Mouse (Mus musculus): ENCODE results near the gene Gng12. TPM values are rescaled to one million over a fixed set of nuclear protein-coding genes. Genes with fewer than 3 reads are reported as not detected.

Gene Gng12
- polyA plus RNA-seq, 1 experiment from 2014 or later, result 36.9 TPM

- Histone ChIP-seq H3K9ac (ENCODE audit: low read depth, low read length) (no peak overlapping the region), H3K36me3 (ENCODE audit: control insufficient read depth, insufficient read depth) (no peaks in the 10 kb centered on the region), H3K4me2 (ENCODE audit: low read depth, low read length) (no peak overlapping the region), H3K4me3 (ENCODE audit: low read depth, low read length) (no peak overlapping the region), H3K27ac (ENCODE audit: low read length) (0 out of 2 replicates have a peak overlapping the region, but pooled peaks have one; percentile 10), H3K27me3 (ENCODE audit: control insufficient read depth, insufficient read depth, low read depth, low read length) (no peaks in the 10 kb centered on the region), H3K9me3 (replicated peaks; ENCODE audit: control insufficient read depth, low read length) (no peaks in the 10 kb centered on the region), H3K4me1 (ENCODE audit: control insufficient read depth, low read depth, low read length) (peaks cover 38% of the 10 kb centered on the region)
- ATAC-seq (ENCODE audit: low read depth), result peak; percentile 59
- 37% methylated on average over 4 of the region's 4 CpGs for WGBS (ENCODE audit: insufficient replicate concordance)
These were observed 79.3 kb downstream of the Gng12 start for GRCm38 (mm10) chr6:66975522-66975921.

DNA sequence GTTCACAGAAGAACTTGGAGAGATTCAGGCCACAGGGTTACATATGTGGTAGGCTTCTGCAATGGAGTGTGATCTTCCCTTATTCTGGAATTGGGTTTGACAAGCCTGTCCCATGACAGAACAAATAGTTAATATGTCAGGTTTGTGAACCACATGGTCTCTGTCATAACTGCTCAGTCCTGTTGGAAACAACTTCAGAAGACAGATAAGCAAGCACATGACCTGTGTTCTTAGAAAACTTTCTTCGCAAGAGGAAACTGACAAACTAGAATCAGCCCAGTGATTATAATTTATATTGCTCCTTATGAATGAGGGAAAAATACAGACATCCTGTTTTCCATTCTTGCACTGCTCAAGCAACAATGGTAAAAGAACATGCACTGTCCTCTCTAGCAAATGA, 83.0 kb downstream of the Gng12 start:
- ATAC-seq (ENCODE audit: low read depth), result 0 out of 2 replicates have a peak, but pooled peaks have one; percentile 30

DNA sequence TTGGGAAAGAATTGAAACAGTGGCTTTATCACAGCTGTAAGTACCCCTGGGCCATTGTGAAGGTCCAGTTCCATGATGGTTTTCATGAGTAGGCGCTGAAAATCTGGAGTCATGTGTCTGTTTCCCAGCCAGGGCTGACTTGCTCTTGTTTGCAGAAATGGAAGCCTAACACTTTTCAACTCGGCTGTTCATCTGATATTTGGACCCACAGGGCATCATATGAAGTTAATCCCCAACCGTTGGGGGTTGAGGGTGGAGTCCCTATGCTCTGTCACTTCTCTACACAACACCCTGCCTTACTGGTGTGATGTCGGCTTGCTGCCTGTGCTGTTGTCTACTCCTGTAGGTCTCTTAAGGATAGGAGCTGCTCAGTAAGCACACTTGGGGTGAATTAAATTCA, 83.8 kb downstream of the Gng12 start:
- H3K4me1 ChIP-seq (ENCODE audit: control insufficient read depth, low read depth, low read length), result peaks cover 32% of the 10 kb centered on the region
- H3K4me2 ChIP-seq (ENCODE audit: low read depth, low read length), result no peak overlapping the region
- no peaks in the 10 kb centered on the region for H3K9me3 ChIP-seq (replicated peaks; ENCODE audit: control insufficient read depth, low read length)
- no peak overlapping the region for H3K27ac ChIP-seq (ENCODE audit: low read length)
- no peak overlapping the region for H3K4me3 ChIP-seq (ENCODE audit: low read depth, low read length)
- WGBS (ENCODE audit: insufficient replicate concordance), result 46% methylated on average over 4 of the region's 4 CpGs
- H3K36me3 ChIP-seq (ENCODE audit: control insufficient read depth, insufficient read depth), result no peaks in the 10 kb centered on the region
- no peak for ATAC-seq (ENCODE audit: low read depth)
- no peaks in the 10 kb centered on the region for H3K27me3 ChIP-seq (ENCODE audit: control insufficient read depth, insufficient read depth, low read depth, low read length)
- H3K9ac ChIP-seq (ENCODE audit: low read depth, low read length), result no peak overlapping the region

More for the DNA sequence above, 83.0 kb downstream of the Gng12 start:
- H3K4me3 ChIP-seq (ENCODE audit: low read depth, low read length), result no peak overlapping the region
- no peak overlapping the region for H3K9ac ChIP-seq (ENCODE audit: low read depth, low read length)
- H3K27ac ChIP-seq (ENCODE audit: low read length), result no peak overlapping the region
- H3K4me2 ChIP-seq (ENCODE audit: low read depth, low read length), result no peak overlapping the region
- no peaks in the 10 kb centered on the region for H3K36me3 ChIP-seq (ENCODE audit: control insufficient read depth, insufficient read depth)
- 21% methylated on average over 1 of the region's 1 CpGs for WGBS (ENCODE audit: insufficient replicate concordance)
- H3K4me1 ChIP-seq (ENCODE audit: control insufficient read depth, low read depth, low read length), result peaks cover 30% of the 10 kb centered on the region
- no peaks in the 10 kb centered on the region for H3K27me3 ChIP-seq (ENCODE audit: control insufficient read depth, insufficient read depth, low read depth, low read length)
- no peaks in the 10 kb centered on the region for H3K9me3 ChIP-seq (replicated peaks; ENCODE audit: control insufficient read depth, low read length)

GRCm38 (mm10) chr6:66981366-66981765, 85.2 kb downstream of the Gng12 start:
- H3K27me3 ChIP-seq (ENCODE audit: control insufficient read depth, insufficient read depth, low read depth, low read length), result no peaks in the 10 kb centered on the region
- no peak overlapping the region for H3K4me2 ChIP-seq (ENCODE audit: low read depth, low read length)
- H3K36me3 ChIP-seq (ENCODE audit: control insufficient read depth, insufficient read depth), result no peaks in the 10 kb centered on the region
- peaks cover 20% of the 10 kb centered on the region for H3K4me1 ChIP-seq (ENCODE audit: control insufficient read depth, low read depth, low read length)
- no peak overlapping the region for H3K9ac ChIP-seq (ENCODE audit: low read depth, low read length)
- ATAC-seq (ENCODE audit: low read depth), result no peak
- 74% methylated on average over 3 of the region's 3 CpGs for WGBS (ENCODE audit: insufficient replicate concordance)
- H3K27ac ChIP-seq (ENCODE audit: low read length), result no peak overlapping the region
- H3K4me3 ChIP-seq (ENCODE audit: low read depth, low read length), result no peak overlapping the region
- no peaks in the 10 kb centered on the region for H3K9me3 ChIP-seq (replicated peaks; ENCODE audit: control insufficient read depth, low read length)

DNA sequence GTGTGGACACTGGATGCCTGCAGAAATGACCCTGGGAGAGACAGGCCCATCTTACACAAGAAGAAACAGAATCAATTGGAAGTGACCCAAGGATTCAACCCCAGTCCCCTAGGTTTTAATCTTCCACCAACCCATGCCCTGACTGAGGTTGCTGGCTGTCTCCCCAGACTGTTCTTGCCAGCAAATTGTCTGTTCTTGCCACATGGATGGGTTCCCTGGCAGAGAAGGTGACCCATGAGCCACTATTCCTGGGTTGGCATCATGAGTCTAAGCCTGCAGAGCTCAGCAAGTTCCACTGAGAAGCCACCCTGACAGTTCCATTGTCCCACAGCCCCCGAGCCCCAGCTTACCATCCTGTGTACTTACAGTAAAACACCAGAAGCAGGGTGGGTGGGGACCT, 85.7 kb downstream of the Gng12 start:
- peaks cover 24% of the 10 kb centered on the region for H3K4me1 ChIP-seq (ENCODE audit: control insufficient read depth, low read depth, low read length)
- no peaks in the 10 kb centered on the region for H3K36me3 ChIP-seq (ENCODE audit: control insufficient read depth, insufficient read depth)
- H3K27me3 ChIP-seq (ENCODE audit: control insufficient read depth, insufficient read depth, low read depth, low read length), result no peaks in the 10 kb centered on the region
- H3K4me3 ChIP-seq (ENCODE audit: low read depth, low read length), result no peak overlapping the region
- no peak overlapping the region for H3K27ac ChIP-seq (ENCODE audit: low read length)
- H3K9me3 ChIP-seq (replicated peaks; ENCODE audit: control insufficient read depth, low read length), result no peaks in the 10 kb centered on the region
- no peak for ATAC-seq (ENCODE audit: low read depth)
- H3K4me2 ChIP-seq (ENCODE audit: low read depth, low read length), result no peak overlapping the region
- WGBS (ENCODE audit: insufficient replicate concordance), result 57% methylated on average over 1 of the region's 1 CpGs
- H3K9ac ChIP-seq (ENCODE audit: low read depth, low read length), result no peak overlapping the region

GRCm38 (mm10) chr6:66984079-66984478, 87.9 kb downstream of the Gng12 start:
- no peaks in the 10 kb centered on the region for H3K36me3 ChIP-seq (ENCODE audit: control insufficient read depth, insufficient read depth)
- ATAC-seq (ENCODE audit: low read depth), result no peak

GRCm38 (mm10) chr6:66984672-66985071, 88.5 kb downstream of the Gng12 start:
- H3K27me3 ChIP-seq (ENCODE audit: control insufficient read depth, insufficient read depth, low read depth, low read length), result no peaks in the 10 kb centered on the region
- H3K27ac ChIP-seq (ENCODE audit: low read length), result no peak overlapping the region
- no peak overlapping the region for H3K4me3 ChIP-seq (ENCODE audit: low read depth, low read length)
- H3K4me1 ChIP-seq (ENCODE audit: control insufficient read depth, low read depth, low read length), result peaks cover 34% of the 10 kb centered on the region
- no peaks in the 10 kb centered on the region for H3K9me3 ChIP-seq (replicated peaks; ENCODE audit: control insufficient read depth, low read length)
- WGBS (ENCODE audit: insufficient replicate concordance), result 64% methylated on average over 3 of the region's 3 CpGs
- no peak overlapping the region for H3K4me2 ChIP-seq (ENCODE audit: low read depth, low read length)
- no peaks in the 10 kb centered on the region for H3K36me3 ChIP-seq (ENCODE audit: control insufficient read depth, insufficient read depth)
- H3K9ac ChIP-seq (ENCODE audit: low read depth, low read length), result no peak overlapping the region
- no peak for ATAC-seq (ENCODE audit: low read depth)

More at GRCm38 (mm10) chr6:66984079-66984478, 87.9 kb downstream of the Gng12 start:
- Histone ChIP-seq H3K4me3 (ENCODE audit: low read depth, low read length) (no peak overlapping the region), H3K9ac (ENCODE audit: low read depth, low read length) (no peak overlapping the region), H3K4me1 (ENCODE audit: control insufficient read depth, low read depth, low read length) (peaks cover 33% of the 10 kb centered on the region), H3K27ac (ENCODE audit: low read length) (no peak overlapping the region), H3K27me3 (ENCODE audit: control insufficient read depth, insufficient read depth, low read depth, low read length) (no peaks in the 10 kb centered on the region), H3K9me3 (replicated peaks; ENCODE audit: control insufficient read depth, low read length) (no peaks in the 10 kb centered on the region), H3K4me2 (ENCODE audit: low read depth, low read length) (no peak overlapping the region)
- WGBS (ENCODE audit: insufficient replicate concordance), result 69% methylated on average over 5 of the region's 5 CpGs

- Histone ChIP-seq H3K9me3 (replicated peaks; ENCODE audit: control insufficient read depth, low read length) (no peaks in the 10 kb centered on the region), H3K27ac (ENCODE audit: low read length) (no peak overlapping the region), H3K27me3 (ENCODE audit: control insufficient read depth, insufficient read depth, low read depth, low read length) (no peaks in the 10 kb centered on the region), H3K4me3 (ENCODE audit: low read depth, low read length) (no peak overlapping the region), H3K4me1 (ENCODE audit: control insufficient read depth, low read depth, low read length) (peaks cover 29% of the 10 kb centered on the region), H3K9ac (ENCODE audit: low read depth, low read length) (no peak overlapping the region), H3K4me2 (ENCODE audit: low read depth, low read length) (no peak overlapping the region), H3K36me3 (ENCODE audit: control insufficient read depth, insufficient read depth) (no peaks in the 10 kb centered on the region)
- no peak for ATAC-seq (ENCODE audit: low read depth)
- WGBS (ENCODE audit: insufficient replicate concordance), result 65% methylated on average over 7 of the region's 7 CpGs
These were observed 89.3 kb downstream of the Gng12 start for GRCm38 (mm10) chr6:66985500-66985899.

GRCm38 (mm10) chr6:66986063-66986462, 89.9 kb downstream of the Gng12 start:
- no peak overlapping the region for H3K9ac ChIP-seq (ENCODE audit: low read depth, low read length)
- H3K36me3 ChIP-seq (ENCODE audit: control insufficient read depth, insufficient read depth), result no peaks in the 10 kb centered on the region
- 67% methylated on average over 12 of the region's 12 CpGs for WGBS (ENCODE audit: insufficient replicate concordance)
- no peak overlapping the region for H3K4me2 ChIP-seq (ENCODE audit: low read depth, low read length)
- no peak for ATAC-seq (ENCODE audit: low read depth)
- H3K27ac ChIP-seq (ENCODE audit: low read length), result no peak overlapping the region
- H3K4me3 ChIP-seq (ENCODE audit: low read depth, low read length), result no peak overlapping the region
- H3K9me3 ChIP-seq (replicated peaks; ENCODE audit: control insufficient read depth, low read length), result no peaks in the 10 kb centered on the region
- no peaks in the 10 kb centered on the region for H3K27me3 ChIP-seq (ENCODE audit: control insufficient read depth, insufficient read depth, low read depth, low read length)
- H3K4me1 ChIP-seq (ENCODE audit: control insufficient read depth, low read depth, low read length), result peaks cover 29% of the 10 kb centered on the region

All from liver, embryonic 16.5 days (tissue).